Mouse (Mus musculus) erythroblast, embryonic 14.5 days (primary cell): ENCODE measurements at regions not wholly inside any gene's neighbourhood (a gene's known extent, or its start where the extent isn't known, plus 50 kb on each side); places are given as distances from the start of the nearest gene placed in this dataset.

ENCODE experiments used
- H3K27me3 ChIP-seq: 2 replicates; pipeline ENCODE4 v1.6.1; 2012; ENCODE audit warnings: inconsistent platforms; ENCODE audit not compliant: control insufficient read depth
- H3K36me3 ChIP-seq: 2 replicates; pipeline ENCODE4 v1.6.1; 2012; ENCODE audit warnings: mild to moderate bottlenecking, inconsistent platforms; ENCODE audit not compliant: control insufficient read depth
- H3K4me1 ChIP-seq: 2 replicates; pipeline ENCODE4 v1.6.1; 2012; ENCODE audit warnings: inconsistent platforms; ENCODE audit not compliant: control insufficient read depth
- H3K4me3 ChIP-seq: replicated peaks from 2 replicates; pipeline ENCODE3; 2012; ENCODE audit warnings: moderate library complexity, mild to moderate bottlenecking, inconsistent platforms
- H3K9me3 ChIP-seq: 2 replicates; pipeline ENCODE4 v1.6.1; 2012; ENCODE audit warnings: low read length, inconsistent platforms, mixed read lengths; ENCODE audit not compliant: control insufficient read depth
- GATA1 ChIP-seq: IDR thresholded peaks from 2 replicates; pipeline ENCODE4 v1.6.1; 2012; ENCODE audit warnings: low read length, inconsistent platforms, mixed read lengths
- TAL1 ChIP-seq: IDR thresholded peaks from 3 replicates; pipeline ENCODE4 v1.6.1; 2012; ENCODE audit warnings: low read length, inconsistent platforms, mixed read lengths

DNA sequence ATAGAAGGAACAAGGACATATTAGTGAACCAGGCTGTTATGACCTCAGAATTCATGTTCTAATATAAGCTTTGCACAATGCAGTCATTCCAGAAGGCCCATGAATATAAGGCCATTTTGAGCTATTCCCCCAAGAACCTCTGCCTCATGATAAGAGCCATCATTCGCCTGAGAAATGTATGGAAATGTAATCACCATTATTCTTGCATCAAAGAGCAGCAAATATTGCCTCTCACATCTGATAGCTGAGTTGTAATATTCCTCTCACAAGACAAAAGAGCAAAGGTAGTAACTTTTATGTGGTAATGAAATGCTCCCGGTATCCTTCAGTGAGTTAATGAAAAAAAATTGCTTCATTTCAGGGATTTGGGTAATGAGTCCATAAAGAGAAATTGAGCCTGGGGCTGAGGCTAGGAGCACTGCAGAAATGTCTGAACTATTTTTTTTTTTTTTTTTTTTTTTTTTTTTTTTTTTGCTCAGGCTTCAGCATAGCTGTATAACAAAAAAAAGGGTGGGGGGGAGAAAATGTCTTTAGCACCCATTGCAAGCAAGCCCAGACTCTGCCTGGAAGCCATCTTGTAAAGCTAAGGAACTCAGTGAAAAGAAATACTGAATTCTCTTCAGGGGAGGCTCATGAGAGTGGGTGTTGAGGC, 210.4 kb upstream of the Atp2b1 start:
- Histone ChIP-seq H3K4me3 (no peak overlapping the region), H3K36me3 (no peaks in the 10 kb centered on the region), H3K9me3 (0 out of 2 replicates have a peak, but pooled peaks cover 3% of the 10 kb centered on the region), H3K4me1 (no peaks in the 10 kb centered on the region), H3K27me3 (no peaks in the 10 kb centered on the region)
- TF ChIP-seq TAL1, result no peak
- no peak for TF ChIP-seq GATA1

DNA sequence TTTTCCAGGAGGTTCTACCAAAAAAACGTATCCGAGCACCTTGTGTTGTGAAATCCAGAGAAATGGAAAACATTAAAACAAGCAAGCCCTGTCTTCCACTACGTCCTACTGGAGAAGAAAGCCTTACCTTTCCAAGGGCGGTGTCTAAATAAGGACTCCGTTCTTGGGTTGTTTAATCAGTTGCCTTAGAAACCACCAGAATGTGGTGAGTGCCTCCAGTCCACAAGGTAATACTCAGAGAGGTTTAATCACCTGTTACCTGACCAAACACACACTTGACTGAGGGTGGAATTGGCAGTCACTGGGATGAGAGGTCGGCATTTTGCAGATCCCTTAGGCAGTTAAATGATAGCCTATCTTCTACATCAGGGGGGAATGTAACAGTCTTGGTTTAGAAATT, 209.6 kb upstream of the Atp2b1 start:
- H3K4me1 ChIP-seq, result no peaks in the 10 kb centered on the region
- no peaks in the 10 kb centered on the region for H3K27me3 ChIP-seq
- no peaks in the 10 kb centered on the region for H3K9me3 ChIP-seq
- H3K4me3 ChIP-seq, result no peak overlapping the region
- no peaks in the 10 kb centered on the region for H3K36me3 ChIP-seq
- TF ChIP-seq TAL1, result no peak
- TF ChIP-seq GATA1, result no peak

DNA sequence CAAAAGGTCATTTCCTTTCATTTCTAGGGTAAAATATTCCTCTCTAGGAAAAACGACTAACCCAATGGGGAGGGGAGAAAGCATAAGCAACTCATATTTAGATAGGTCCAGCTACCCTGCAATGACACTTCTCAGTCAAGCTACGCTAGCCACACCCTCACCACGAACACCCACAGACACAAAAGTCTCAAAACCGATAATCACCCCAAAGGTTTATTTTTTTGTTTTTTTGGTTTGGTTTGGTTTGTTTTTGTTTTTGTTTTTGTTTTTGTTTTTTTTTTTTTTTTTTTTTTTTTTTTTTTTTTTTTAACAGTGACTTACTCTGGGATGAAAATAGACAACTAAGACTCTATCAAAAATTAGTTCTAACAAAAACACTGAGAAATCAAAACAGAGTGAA, 196.3 kb upstream of the Atp2b1 start:
- Histone ChIP-seq H3K4me3 (no peak overlapping the region), H3K36me3 (no peaks in the 10 kb centered on the region), H3K27me3 (no peaks in the 10 kb centered on the region), H3K9me3 (no peaks in the 10 kb centered on the region), H3K4me1 (peaks cover 19% of the 10 kb centered on the region)
- TF ChIP-seq TAL1, result no peak
- no peak for TF ChIP-seq GATA1

DNA sequence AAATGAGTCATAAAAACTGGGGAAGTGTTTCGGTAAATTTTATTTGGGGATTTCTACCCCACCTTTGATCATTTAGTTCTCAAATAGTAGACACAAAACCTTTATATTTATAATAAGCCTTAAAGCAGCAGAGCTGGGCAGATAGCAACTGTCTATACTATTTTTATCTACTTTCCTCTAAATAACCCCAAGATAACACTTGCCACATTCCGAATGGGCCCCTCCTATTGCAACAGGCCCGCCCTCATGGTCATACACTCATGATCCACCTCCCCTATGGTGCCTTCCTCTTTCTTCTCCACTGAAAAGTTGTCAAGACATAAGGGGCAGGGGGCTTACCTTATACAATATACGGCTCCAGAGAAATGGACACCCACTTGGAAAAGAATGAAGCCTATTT, 195.5 kb upstream of the Atp2b1 start:
- no peaks in the 10 kb centered on the region for H3K27me3 ChIP-seq
- no peak overlapping the region for H3K4me3 ChIP-seq
- no peaks in the 10 kb centered on the region for H3K36me3 ChIP-seq
- peaks cover 19% of the 10 kb centered on the region for H3K4me1 ChIP-seq
- no peaks in the 10 kb centered on the region for H3K9me3 ChIP-seq
- TF ChIP-seq GATA1 (no peak), TAL1 (no peak)

DNA sequence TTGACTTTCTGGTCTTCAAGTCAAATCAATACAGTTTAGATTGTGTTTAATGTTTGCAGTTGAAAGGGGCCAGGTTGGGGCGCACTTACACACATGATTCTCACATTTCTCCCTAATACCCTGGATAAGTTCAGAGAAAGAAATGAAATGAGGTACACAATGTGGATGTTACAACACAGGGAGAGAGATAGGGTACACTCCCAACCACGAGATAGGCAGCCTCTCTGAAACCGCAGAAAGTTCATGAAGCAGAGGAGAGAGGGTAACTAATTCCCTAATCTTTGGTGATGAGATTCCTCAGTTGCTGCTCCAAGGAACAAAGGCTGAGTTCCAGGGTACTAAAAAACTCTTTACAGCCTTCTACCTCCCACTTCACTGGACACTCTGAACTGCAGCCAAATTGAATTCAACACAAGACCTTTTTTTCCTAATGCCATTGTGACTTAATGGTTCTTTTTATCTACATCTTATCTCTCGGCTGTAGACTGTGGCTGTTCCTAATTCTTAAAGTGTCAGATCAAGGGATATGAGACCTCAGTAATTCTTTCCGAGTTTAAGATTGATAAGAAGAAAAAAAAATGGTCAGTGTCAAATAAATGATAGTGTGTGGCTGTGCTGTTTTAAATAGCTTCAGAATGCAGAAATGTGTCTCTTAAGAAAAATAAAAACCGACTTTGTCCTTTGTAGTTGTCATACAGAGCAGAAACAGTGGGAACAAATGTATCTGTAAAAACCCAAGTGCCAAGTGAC, 193.8 kb upstream of the Atp2b1 start:
- no peaks in the 10 kb centered on the region for H3K9me3 ChIP-seq
- no peaks in the 10 kb centered on the region for H3K36me3 ChIP-seq
- H3K27me3 ChIP-seq, result no peaks in the 10 kb centered on the region
- no peak overlapping the region for H3K4me3 ChIP-seq
- TF ChIP-seq GATA1 (no peak), TAL1 (no peak)
- peaks cover 19% of the 10 kb centered on the region for H3K4me1 ChIP-seq

DNA sequence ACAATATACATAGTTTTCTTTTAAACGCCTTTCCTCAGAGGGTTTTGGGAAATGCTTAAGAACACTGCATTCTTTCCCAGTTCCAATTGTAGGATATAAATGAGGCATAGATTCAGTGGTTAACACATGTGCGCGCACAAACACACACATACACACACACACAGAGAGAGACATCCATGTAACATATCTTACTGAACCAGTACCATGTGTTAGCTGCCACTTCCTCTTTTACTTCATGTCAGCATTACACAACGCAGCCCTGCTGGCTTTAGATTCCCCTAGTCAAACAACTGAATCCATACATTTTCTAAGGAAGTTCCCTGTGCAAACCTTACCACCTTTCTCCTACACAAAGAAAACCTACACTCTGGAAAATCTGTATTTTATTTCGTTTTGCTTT, 189.1 kb upstream of the Atp2b1 start:
- H3K4me3 ChIP-seq, result no peak overlapping the region
- no peaks in the 10 kb centered on the region for H3K36me3 ChIP-seq
- TF ChIP-seq GATA1 (no peak), TAL1 (no peak)
- no peaks in the 10 kb centered on the region for H3K27me3 ChIP-seq
- no peaks in the 10 kb centered on the region for H3K9me3 ChIP-seq
- peaks cover 8% of the 10 kb centered on the region for H3K4me1 ChIP-seq

DNA sequence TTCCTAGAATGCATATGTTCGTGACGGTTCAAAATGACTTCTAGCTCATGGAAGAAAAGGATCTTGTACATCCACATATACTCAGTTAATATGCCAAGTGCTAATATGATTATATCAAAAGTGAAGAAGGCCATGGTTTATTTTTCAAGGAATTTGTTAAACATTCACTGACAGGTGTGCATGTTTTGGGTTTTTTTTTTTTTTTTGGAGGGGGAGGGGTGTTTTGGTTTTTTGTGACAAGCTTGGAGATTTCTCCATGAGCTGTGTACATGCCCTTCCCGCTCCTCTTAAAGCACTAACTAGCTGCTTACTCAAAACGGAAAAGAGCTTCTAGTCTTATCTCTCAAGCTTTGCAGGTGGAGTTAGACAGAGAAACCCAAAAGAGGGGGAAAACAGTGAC, 187.1 kb upstream of the Atp2b1 start:
- Histone ChIP-seq H3K27me3 (no peaks in the 10 kb centered on the region), H3K9me3 (no peaks in the 10 kb centered on the region), H3K36me3 (no peaks in the 10 kb centered on the region), H3K4me1 (no peaks in the 10 kb centered on the region), H3K4me3 (no peak overlapping the region)
- TF ChIP-seq GATA1 (no peak), TAL1 (no peak)

DNA sequence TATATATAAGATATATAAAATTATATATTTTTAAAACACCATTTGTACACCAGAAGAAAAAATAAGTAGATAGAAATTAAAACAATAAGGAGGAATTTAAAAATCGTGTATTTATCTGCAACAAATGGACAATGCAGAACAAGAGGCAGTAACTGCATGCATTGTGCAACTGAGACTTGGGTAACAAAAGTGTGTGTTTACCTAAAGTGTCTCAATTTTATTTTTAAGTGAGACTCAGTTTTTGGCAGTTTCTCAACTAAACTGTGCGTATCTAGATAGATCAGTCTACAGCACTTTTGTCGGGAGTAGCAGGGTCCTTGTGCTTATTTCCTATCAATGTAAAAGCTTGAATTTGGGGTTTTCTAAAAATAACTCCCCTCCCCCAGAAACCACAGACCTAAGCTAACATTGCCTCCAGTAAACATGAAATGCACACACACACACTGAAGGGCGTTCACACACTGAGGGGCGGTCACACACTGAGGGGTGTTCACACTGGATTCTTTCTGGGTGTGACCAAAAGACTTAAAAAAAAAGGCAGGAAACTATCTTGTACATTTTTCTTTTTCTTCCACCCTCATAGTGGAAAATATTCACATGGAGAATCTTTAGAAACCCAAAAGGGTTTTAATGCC, 185.7 kb upstream of the Atp2b1 start:
- no peak for TF ChIP-seq TAL1
- TF ChIP-seq GATA1, result no peak
- Histone ChIP-seq H3K36me3 (no peaks in the 10 kb centered on the region), H3K9me3 (no peaks in the 10 kb centered on the region), H3K4me3 (no peak overlapping the region), H3K27me3 (no peaks in the 10 kb centered on the region), H3K4me1 (no peaks in the 10 kb centered on the region)

DNA sequence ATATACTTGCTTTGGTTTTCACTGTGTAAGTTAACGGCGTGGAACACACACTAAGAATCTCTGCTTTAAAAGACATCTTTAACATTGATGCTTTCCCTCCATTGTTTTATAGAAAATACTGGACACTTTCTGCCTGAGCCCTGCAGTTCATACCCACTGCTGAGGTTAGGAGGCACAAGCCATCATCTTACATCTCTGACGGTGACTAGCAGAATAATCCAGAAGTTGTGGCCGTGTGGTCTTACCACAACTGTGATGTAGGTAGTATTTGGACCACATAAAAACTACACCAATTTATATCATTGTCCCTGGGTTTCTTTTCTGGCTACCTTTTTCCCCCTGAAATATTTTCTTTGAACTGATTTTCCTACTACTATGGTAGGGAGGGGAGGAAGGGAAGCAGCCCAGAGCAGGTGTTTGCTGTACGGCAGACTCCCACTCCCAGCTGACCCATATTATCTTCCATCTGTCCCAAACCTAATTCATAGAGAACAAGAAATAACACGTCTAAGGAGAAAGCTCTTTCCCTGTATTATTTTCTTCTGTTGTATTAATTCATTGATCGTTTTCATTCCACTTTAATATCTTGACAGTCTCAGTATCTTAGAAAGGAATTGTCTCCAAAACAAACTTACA, 180.1 kb upstream of the Atp2b1 start:
- no peaks in the 10 kb centered on the region for H3K36me3 ChIP-seq
- no peaks in the 10 kb centered on the region for H3K4me1 ChIP-seq
- no peak for TF ChIP-seq GATA1
- no peak for TF ChIP-seq TAL1
- no peaks in the 10 kb centered on the region for H3K9me3 ChIP-seq
- H3K4me3 ChIP-seq, result no peak overlapping the region
- no peaks in the 10 kb centered on the region for H3K27me3 ChIP-seq
